Mouse (Mus musculus) G1E-ER4 (cell line): ENCODE measurements around the gene Per3. TPM values are rescaled to one million over a fixed set of nuclear protein-coding genes. Genes with fewer than 3 reads are reported as not detected.

ENCODE experiments used
- GATA1 ChIP-seq: IDR thresholded peaks from one replicate; pipeline ENCODE4 v1.8.0; 2012; ENCODE audit warnings: low read length, inconsistent platforms
- polyA plus RNA-seq: library from polyadenylated mRNA; stranded (reverse); fragments of >175 nt; gene quantifications from 2 replicates; pipeline ENCODE4 v1.2.3, GENCODE M21; 2012

The Per3 gene
- polyA plus RNA-seq, 1 experiment: 3.4 TPM

GRCm38 (mm10) chr4:151044944-151045570, 592 bp upstream of the Per3 start:
- TF ChIP-seq GATA1: no peak

- no peak for TF ChIP-seq GATA1
These were observed 1.2 kb downstream of the Per3 start for GRCm38 (mm10) chr4:151043281-151043680.

GRCm38 (mm10) chr4:151041506-151041905, 3.0 kb downstream of the Per3 start:
- TF ChIP-seq GATA1: no peak

- no peak for TF ChIP-seq GATA1
These were observed 6.7 kb downstream of the Per3 start for GRCm38 (mm10) chr4:151037800-151038199.

GRCm38 (mm10) chr4:151036521-151036920, 7.9 kb downstream of the Per3 start:
- no peak for TF ChIP-seq GATA1

GRCm38 (mm10) chr4:151027001-151027400, 17.5 kb downstream of the Per3 start:
- no peak for TF ChIP-seq GATA1

- no peak for TF ChIP-seq GATA1
These were observed 20.3 kb downstream of the Per3 start for GRCm38 (mm10) chr4:151024152-151024551.

GRCm38 (mm10) chr4:151015946-151016345, 28.5 kb downstream of the Per3 start:
- TF ChIP-seq GATA1: no peak

- TF ChIP-seq GATA1: no peak
These were observed 34.1 kb downstream of the Per3 start for GRCm38 (mm10) chr4:151010316-151010715.

- no peak for TF ChIP-seq GATA1
These were observed 37.5 kb downstream of the Per3 start for GRCm38 (mm10) chr4:151006945-151007344.

GRCm38 (mm10) chr4:151005656-151006318, 38.7 kb downstream of the Per3 start:
- TF ChIP-seq GATA1: no peak

- TF ChIP-seq GATA1: no peak
These were observed 43.1 kb downstream of the Per3 start for GRCm38 (mm10) chr4:151001397-151001796.

- TF ChIP-seq GATA1: no peak
These were observed 45.8 kb downstream of the Per3 start for GRCm38 (mm10) chr4:150998626-150999025.

- TF ChIP-seq GATA1: no peak
These were observed 47.7 kb downstream of the Per3 start, which contains the start of gene Uts2 for GRCm38 (mm10) chr4:150996797-150997196. Uts2 (plus strand) TSS chr4:150997097.

GRCm38 (mm10) chr4:150990148-150990547, 54.3 kb downstream of the Per3 start:
- no peak for TF ChIP-seq GATA1

- no peak for TF ChIP-seq GATA1
These were observed 64.3 kb downstream of the Per3 start for GRCm38 (mm10) chr4:150980153-150980552.

GRCm38 (mm10) chr4:150979455-150979854, 65.0 kb downstream of the Per3 start:
- TF ChIP-seq GATA1: no peak
